ENCODE assay signal across 23 mouse cellular contexts in the genomic region with DNA sequence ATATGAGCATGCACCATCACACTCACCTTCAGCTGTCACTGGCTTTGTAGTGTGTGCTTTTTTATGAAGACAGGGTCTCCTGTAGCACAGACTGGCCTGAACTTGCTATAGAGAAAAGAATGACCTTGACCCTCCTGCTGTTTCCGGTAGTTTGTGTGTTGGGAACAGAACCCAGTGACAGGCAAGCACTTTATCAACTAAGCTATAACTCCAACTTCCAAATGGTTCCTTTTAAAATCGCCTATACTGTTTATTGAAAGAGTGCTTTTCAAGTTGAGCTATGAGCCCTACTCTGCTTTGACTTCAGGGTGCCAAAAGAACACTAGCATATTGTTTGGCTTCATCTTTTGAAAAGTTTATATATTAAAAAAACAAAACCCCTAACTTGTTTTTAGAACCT. TPM values are rescaled to one million over a fixed set of nuclear protein-coding genes. Genes with fewer than 3 reads are reported as not detected.
DNase-seq lines count a peak whose midpoint lies in the region; ATAC-seq lines count a peak whose summit lies in the region.
"Had no signal": no experiment of that assay in that cellular context is flagged by ENCODE, and none has a peak within 500 bp of the region (broad histone marks: within the 10 kb centered on the region; RNA-seq: fewer than 3 reads in every experiment).

No protein-coding gene starts in this region.

- 34% methylated on average over 2 of the region's 2 CpGs for WGBS in heart, embryonic 14.5 days
- WGBS in liver, embryonic 13.5 days (ENCODE audit: insufficient replicate concordance) = 55% methylated on average over 2 of the region's 2 CpGs
- 32% methylated on average over 2 of the region's 2 CpGs for WGBS in neural tube, embryonic 15.5 days

- DNase-seq in heart, adult 9 months (ENCODE audit: low spot score in 2 of 2) = no peak
- DNase-seq in liver, embryonic 13.5 days = no peak
- no peak for DNase-seq in liver
- no peak for DNase-seq in neural tube, embryonic 10.5 days (ENCODE audit: extremely low spot score, low spot score)
- peak; percentile 8 for DNase-seq in mesoderm, embryonic 11.5 days (ENCODE audit: low read depth, low spot score)
- DNase-seq: adrenal gland, adult 2 months; B cell, adult 2 months; cerebellum, adult 11-12 months; cerebellum, postnatal 10 days; gastrocnemius, postnatal 10 days; heart, postnatal 4 days; kidney, adult 9 months; kidney, postnatal 4 days; lung, postnatal 36 days had no signal

- H3K4me3 ChIP-seq in heart, embryonic 14.5 days (ENCODE audit: control insufficient read depth in 1 of 2, insufficient read depth in 1 of 2, low read depth in 1 of 2, low read length in 2 of 2) = no peak overlapping the region
- H3K4me3 ChIP-seq in liver, embryonic 13.5 days (replicated peaks) = no peak overlapping the region
- H3K4me3 ChIP-seq in neural tube, embryonic 15.5 days (replicated peaks) = no peak overlapping the region
- H3K4me3 ChIP-seq: forebrain, embryonic 15.5 days had no signal

- H3K27me3 ChIP-seq in heart, embryonic 14.5 days (ENCODE audit: control insufficient read depth, insufficient read depth, low read length) = no peaks in the 10 kb centered on the region
- no peaks in the 10 kb centered on the region for H3K27me3 ChIP-seq in liver, embryonic 13.5 days
- no peaks in the 10 kb centered on the region for H3K27me3 ChIP-seq in neural tube, embryonic 15.5 days (replicated peaks)
- H3K27me3 ChIP-seq: CH12.LX; forebrain, embryonic 15.5 days had no signal

- no peak overlapping the region for H3K4me2 ChIP-seq in heart, embryonic 14.5 days (ENCODE audit: low read length)
- no peak overlapping the region for H3K4me2 ChIP-seq in liver, embryonic 13.5 days
- no peak overlapping the region for H3K4me2 ChIP-seq in neural tube, embryonic 15.5 days
- H3K4me2 ChIP-seq: forebrain, embryonic 15.5 days; heart, embryonic 11.5 days; hindbrain, embryonic 14.5 days had no signal

- no peaks in the 10 kb centered on the region for H3K9me3 ChIP-seq in heart, embryonic 14.5 days (ENCODE audit: control insufficient read depth, low read length)
- H3K9me3 ChIP-seq in liver, embryonic 13.5 days (replicated peaks) = no peaks in the 10 kb centered on the region
- H3K9me3 ChIP-seq in neural tube, embryonic 15.5 days (replicated peaks) = no peaks in the 10 kb centered on the region
- H3K9me3 ChIP-seq: forebrain, embryonic 15.5 days; G1E had no signal

- H3K9ac ChIP-seq in heart, embryonic 14.5 days (ENCODE audit: low read length) = no peak overlapping the region
- no peak overlapping the region for H3K9ac ChIP-seq in liver, embryonic 13.5 days
- no peak overlapping the region for H3K9ac ChIP-seq in neural tube, embryonic 15.5 days (replicated peaks)
- H3K9ac ChIP-seq: forebrain, embryonic 15.5 days; hindbrain, embryonic 14.5 days had no signal

- H3K4me1 ChIP-seq in heart, embryonic 14.5 days (ENCODE audit: control insufficient read depth in 2 of 2, insufficient read depth in 2 of 2, low read length in 2 of 2) = peaks cover 0 to 4% of the 10 kb centered on the region in 2 experiments; a peak in 1 of 4 replicates
- peaks cover 27% of the 10 kb centered on the region for H3K4me1 ChIP-seq in liver, embryonic 13.5 days (replicated peaks)
- 0 out of 2 replicates have a peak, but pooled peaks cover 4% of the 10 kb centered on the region for H3K4me1 ChIP-seq in neural tube, embryonic 15.5 days
- H3K4me1 ChIP-seq: forebrain, embryonic 15.5 days had no signal

- no peak for ATAC-seq in heart, embryonic 14.5 days (ENCODE audit: insufficient number of reproducible peaks, insufficient read depth, low FRiP score, low read depth)
- ATAC-seq in liver, embryonic 13.5 days (ENCODE audit: low read depth) = no peak
- ATAC-seq in neural tube, embryonic 15.5 days (ENCODE audit: low FRiP score) = no peak
- ATAC-seq: forebrain, embryonic 15.5 days; inflammation-experienced regulatory T-cells, adult 6 months; midbrain, embryonic 16.5 days had no signal

- peaks cover 11% of the 10 kb centered on the region for H3K36me3 ChIP-seq in heart, embryonic 14.5 days (ENCODE audit: control insufficient read depth, insufficient read depth, low read length)
- peaks cover 8% of the 10 kb centered on the region for H3K36me3 ChIP-seq in liver, embryonic 13.5 days
- H3K36me3 ChIP-seq in neural tube, embryonic 15.5 days = peaks cover 4% of the 10 kb centered on the region

- peak overlapping the region; percentile 10 to 44; a peak in 2 of 4 replicates for H3K27ac ChIP-seq in heart, embryonic 14.5 days (replicated peaks in 1 of 2; ENCODE audit: control insufficient read depth in 1 of 2, insufficient read depth in 1 of 2, low read depth in 2 of 2, low read length in 2 of 2)
- H3K27ac ChIP-seq in liver, embryonic 13.5 days = 0 out of 2 replicates have a peak overlapping the region, but pooled peaks have one; percentile 9
- peak overlapping the region; percentile 45; the same call in 1 of the 2 replicates for H3K27ac ChIP-seq in neural tube, embryonic 15.5 days (replicated peaks)
- H3K27ac ChIP-seq: forebrain, embryonic 15.5 days; hindbrain, embryonic 14.5 days had no signal

RNA-seq across cellular contexts. Expression of a gene that starts 24.6 kb away (rescaled TPM):
- polyA plus RNA-seq in heart, embryonic 14.5 days (2014; fragmentation: Nextera tagmentation; extraction: Ambion mirVana) = 22.5 and 25.7 TPM in 2 replicates
- 11.3 and 16.2 TPM in 2 replicates for polyA plus RNA-seq in liver, embryonic 13.5 days (2015; fragmentation: Nextera tagmentation; extraction: Ambion mirVana)
- 42.3 and 43.1 TPM in 2 replicates for polyA plus RNA-seq in neural tube, embryonic 15.5 days (2015; fragmentation: Nextera tagmentation; extraction: Ambion mirVana)

RNA-seq across cellular contexts. Expression of a gene that starts 24.8 kb away (rescaled TPM):
- polyA plus RNA-seq in heart, embryonic 14.5 days (2014; fragmentation: Nextera tagmentation; extraction: Ambion mirVana) = 2.7 and 3.9 TPM in 2 replicates
- polyA plus RNA-seq in liver, embryonic 13.5 days (2015; fragmentation: Nextera tagmentation; extraction: Ambion mirVana) = 2.4 and 3.0 TPM in 2 replicates
- 1.8 and 2.3 TPM in 2 replicates for polyA plus RNA-seq in neural tube, embryonic 15.5 days (2015; fragmentation: Nextera tagmentation; extraction: Ambion mirVana)
